Mouse (Mus musculus) retina, postnatal 7 days (tissue): ENCODE data around the gene Pcdh15.
A peak's percentile ranks its signal among the peaks of the same experiment; 100 is the strongest.

Source experiments
- DNase-seq: peaks from one replicate; pipeline ENCODE4 v3.0.0-alpha.2; 2012; ENCODE audit warnings: low read depth, low spot score

The Pcdh15 gene

DNA sequence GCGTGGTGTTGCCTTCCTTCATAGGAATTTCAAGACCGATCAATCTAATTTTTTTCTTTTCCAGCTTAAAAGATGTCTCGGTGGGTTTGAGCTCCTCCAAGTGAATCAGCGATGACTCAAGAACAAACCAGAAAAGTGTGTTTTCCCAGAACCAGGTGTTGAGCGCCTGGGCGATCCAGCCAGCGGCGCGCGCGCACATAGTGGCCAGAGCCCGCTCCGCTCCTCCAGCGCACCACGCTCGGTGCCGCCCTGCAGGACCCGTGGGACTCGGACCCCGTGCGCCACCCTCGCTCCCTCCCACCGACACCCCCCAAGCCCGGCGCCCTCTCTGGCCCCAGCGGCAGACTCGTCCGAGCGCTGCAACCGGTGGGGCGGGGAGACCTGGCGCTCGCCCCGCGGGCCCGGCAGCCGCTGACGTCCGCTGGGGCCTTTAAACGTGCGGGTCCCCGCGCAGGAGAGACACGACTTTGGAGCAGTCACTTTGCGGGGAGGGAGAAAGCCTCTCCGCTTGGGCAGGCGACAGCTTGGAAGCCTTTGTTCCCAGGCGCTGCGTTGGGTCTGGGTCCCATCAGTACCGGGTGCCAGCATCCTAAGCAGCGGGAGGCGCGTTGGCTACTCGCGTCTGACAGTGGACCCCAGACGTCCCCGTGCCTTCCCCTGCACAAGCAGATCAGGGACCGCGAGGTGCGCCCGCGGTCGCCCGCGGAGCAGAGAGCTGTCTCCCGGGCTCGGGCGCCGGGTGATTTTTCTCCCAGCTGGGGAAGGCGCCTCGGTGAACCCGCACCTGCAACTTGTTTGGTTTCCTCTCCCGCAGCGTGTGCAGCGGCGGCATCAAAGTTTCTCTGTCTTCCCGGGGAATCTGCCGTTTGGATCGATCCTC, at the start of gene Pcdh15:
Gene Pcdh15, plus strand, starts transcription at position 377 of the 880 bp plus-strand sequence.
- no peak for DNase-seq

DNA sequence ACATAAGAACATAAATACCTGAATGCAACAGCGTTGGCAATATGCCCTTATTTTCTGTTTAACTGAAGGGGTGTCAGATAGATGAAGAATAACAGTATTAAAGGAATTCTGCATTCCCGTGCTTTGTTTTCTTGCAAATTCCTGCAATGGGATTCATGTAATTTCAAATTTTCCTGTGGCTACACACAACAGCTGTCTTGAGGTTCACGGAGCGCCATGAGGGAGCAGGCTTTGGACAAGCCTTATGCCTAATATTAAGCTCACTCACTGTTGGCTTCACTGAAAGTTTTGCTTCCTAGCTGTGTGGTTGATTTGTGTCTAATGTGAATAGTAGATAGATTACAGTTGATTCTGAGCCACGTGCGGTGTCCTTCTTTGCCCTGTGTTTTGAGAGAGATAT, 47.1 kb upstream of the Pcdh15 start:
- no peak for DNase-seq

DNA sequence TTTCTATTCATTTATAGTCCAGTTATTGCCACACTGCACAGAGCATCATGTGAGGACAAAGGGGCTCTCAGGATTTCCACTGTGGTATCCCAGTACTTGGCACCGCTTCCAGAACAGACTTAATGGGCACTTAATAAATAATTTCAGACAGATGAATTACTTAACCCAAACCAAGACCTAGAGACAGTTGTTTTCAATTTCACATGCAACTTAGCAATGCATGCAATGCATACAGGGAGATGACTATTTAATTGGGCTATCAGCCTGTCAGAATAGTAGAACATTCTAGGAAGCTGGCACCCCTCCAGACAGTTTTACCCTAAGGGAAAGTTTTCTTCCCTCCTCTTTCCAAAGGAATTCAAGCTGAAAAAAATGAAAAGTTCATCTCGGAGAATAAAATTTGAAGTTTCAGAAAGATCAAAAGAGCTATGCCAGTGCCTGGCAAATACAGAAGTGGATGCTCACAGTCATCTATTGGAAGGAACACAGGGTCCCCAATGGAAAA, 39.4 kb upstream of the Pcdh15 start:
- DNase-seq: no peak

DNA sequence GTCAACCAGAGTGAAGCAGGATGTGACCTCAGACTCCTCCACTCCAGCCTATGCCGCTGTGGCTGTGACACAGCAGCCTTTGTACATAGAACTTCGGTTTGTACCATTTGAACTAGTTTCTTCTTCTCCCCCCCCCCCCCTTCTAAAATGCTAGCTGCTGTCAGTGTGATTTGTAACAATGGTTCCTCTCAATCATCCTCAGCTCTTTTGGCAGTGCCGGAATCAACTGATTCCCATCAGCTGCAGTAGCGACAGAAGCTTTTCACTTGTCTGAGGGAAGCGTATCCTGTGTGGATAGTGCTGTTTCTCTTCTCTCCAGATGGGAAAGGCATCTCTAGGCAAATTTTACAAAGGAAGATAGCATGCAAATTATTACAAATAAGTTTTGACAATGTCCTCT, 12.4 kb upstream of the Pcdh15 start:
- no peak for DNase-seq

DNA sequence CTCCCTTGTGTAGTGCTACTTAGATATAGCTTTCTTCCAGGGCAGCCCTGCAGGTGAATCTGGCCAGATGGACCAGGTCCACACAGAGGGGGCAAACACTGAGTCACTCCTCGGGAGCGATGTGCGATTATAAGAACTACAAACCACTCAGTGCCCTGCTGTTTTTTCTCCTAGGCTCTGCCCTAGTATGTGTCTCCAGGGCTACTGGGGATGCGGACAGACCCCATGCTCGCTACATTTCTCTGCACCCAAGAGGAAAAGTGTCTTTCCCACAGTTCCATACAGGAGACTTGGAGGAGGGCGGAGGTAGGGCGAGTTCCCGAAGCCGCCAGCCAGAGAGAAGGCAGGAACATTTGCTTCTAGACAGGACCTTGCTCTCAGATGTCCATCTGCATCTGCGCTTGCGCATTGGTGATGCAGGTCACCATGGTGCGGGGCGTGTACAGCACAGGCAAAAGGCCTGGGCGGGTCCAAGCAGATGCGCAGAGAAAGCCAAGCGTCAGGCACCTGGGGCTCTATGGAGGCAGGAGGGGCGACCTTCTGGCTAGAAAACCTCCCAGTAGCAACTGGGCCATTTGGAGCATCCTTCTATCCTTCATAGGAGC, 2.5 kb upstream of the Pcdh15 start:
- no peak for DNase-seq

DNA sequence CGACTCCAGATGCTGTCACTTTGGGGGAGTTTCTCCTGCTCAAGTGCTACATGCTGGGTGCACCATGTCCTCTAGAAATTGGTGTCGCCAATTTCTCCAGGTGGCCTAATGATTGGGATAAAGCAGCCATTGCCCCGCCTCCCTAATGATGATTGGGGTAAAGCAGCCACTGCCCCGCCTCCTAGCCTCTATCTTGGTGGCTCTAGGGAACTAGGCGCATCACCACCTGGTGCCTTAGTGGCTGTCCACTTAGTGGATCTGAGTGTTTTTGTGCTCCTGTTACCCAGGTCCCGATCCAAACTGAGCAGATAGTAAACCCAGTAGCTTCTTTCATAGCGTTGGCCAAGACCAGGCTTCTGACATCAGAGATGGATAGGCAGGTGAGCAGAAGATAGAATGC, 2.0 kb upstream of the Pcdh15 start:
- no peak for DNase-seq

DNA sequence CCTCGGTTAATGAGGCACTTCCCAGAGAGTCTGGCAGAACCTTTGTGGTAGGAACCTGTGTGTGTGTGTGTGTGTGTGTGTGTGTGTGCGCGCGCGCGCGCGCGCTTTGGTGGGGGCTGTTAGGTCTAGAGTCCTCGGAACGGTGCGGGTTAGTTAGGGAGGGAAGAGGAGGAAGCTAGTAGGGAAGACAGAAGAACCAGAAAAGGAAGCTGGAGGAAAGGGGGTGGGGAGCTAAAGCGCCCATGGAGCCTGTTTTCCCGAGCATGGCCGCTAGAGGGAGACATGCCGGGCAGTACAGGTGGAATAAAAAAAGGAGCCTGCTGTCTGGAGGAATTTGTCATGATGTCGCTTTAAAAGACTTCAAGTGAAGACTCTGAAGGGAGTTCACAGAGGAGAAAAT, 1.2 kb upstream of the Pcdh15 start:
- peak; percentile 61 for DNase-seq

DNA sequence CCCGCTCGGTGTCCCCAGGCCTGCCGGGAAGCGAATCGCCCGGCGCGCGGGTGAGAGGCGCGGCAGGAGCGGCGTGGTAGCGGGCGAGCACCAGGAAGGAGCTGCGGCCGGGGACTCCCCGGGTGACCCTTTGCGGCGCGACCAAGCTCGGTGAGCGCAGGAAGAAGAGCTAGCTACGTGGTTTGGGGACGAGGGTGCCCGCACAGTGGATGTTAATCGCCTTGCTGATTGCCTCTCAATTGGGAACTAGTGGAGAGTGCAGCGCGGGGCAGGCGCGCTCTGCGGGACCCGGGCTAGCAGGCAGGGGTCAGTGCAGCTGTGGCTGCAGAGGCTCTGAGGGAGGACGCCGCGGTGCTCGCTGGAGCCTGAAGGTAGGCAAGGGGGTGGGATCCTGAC, 702 bp downstream of the Pcdh15 start:
- no peak for DNase-seq

DNA sequence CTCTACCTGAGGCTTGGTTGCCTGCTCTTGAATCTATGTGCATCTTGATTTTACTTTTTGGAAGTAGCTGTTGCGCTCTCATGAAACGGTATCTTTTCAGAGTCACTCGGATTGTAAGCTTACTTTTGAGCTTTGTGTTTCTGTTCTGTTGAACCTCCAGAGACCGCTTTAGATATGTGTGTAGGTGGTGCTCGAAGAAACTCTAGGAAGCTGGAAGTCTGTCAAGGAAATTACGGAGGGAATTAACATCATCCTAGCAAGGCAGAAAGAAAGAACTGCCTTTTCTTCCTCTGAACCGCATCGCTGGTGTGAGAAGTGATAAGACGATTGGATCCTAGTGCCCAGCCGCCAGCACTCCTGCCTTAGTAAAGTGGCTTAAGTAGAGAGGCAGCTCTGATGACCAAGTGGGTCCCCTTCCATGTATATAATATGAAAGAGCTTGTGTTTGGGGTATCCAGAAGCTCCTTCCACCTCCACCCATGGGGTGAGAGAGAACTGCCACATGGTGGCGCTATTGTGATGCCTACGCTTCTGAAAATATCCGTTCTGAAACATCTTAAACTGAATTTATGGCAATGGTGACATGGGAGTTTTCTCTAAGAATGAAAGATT, 4.3 kb downstream of the Pcdh15 start:
- DNase-seq: no peak

DNA sequence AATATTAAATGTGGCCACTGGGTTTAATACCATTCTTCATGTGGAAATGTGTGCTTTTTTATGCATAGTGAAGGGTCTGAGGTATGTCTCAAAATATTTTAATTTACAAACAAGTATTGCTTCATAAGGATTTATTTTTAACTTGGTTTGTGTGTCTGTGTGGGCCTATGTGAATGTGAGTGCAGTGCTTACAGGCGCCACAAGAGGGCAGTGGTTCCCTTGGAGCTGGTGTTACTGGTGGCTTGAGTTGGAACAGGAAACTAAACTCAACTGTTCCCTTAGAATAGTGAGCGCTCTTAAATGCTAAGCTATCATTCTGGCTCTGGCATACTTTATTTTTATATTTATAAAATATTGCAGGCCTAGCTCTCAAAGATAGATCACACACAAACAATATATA, 6.8 kb downstream of the Pcdh15 start:
- DNase-seq: no peak

DNA sequence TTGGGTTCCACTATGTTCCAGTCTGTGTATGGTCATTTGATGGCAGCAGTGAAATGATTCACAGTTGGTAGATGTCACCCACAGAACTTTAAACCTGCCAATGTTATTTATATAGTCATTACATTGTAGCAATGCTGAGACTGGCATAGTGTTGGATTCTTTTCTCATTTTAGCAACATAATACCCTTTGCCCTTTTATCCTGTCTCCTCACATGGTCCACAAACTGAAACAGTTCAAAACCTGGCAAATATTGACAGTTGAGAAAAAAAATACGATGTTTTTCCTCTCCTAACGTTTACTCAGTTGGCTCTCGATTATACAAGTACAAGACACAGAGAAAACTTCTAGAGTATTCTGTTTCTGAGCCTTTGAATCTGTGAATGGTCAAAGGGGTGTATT, 38.8 kb downstream of the Pcdh15 start:
- DNase-seq: no peak

DNA sequence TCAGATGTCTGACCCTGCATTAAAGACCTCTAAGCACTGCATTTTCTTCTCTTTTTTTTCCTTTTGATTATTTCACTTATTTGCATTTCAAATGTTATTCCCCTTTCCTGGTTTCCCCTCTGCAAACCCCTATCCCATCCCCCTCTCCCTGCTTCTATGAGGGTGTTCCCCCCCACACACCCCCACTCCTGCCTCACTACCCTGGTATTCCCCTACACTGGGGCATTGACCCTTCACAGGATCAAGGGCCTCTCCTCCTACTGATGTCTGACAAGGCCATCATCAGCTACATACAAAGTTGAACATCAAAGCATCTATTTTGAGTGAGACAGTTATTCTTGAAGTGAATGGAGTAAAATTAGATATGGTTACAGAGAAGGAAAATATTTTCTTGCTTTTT, 48.4 kb downstream of the Pcdh15 start:
- no peak for DNase-seq

DNA sequence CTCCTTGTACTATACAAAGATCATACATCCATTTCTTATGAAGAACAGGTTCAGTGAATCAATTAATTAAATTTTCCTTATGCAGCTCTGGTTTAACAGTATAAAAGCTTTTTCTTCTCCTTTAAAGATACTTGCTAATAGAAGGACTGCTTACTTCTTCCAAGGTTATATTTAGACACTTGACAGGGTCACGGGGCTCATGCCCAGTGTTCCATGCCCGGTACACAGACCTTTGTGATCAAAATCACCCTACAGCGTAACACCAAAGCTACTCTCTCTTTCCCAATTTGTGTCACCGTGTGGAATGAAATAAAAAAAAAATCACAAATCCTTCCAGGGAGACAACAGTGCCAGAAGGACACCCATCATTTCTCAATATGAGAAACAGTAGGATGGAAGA, 48.8 kb downstream of the Pcdh15 start:
- DNase-seq: no peak

DNA sequence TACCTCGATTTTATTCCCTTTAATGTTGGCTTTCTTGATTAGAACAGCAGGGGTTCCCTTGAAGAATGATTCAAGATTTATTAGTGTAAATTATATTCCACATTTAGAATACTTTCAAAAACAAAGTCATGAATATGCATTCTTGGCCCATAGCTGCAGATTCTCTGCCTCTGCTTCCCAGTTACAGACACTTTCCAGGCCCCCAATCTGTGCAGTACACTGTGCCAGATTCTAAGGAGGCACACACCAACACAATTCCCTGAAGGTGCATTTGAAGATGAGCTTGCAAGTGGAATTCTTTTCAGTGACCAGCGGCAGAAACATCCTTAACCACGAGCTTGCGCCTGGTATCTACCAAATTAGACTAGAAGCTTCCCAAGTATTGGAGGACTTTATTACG, 55.4 kb downstream of the Pcdh15 start:
- DNase-seq: no peak

DNA sequence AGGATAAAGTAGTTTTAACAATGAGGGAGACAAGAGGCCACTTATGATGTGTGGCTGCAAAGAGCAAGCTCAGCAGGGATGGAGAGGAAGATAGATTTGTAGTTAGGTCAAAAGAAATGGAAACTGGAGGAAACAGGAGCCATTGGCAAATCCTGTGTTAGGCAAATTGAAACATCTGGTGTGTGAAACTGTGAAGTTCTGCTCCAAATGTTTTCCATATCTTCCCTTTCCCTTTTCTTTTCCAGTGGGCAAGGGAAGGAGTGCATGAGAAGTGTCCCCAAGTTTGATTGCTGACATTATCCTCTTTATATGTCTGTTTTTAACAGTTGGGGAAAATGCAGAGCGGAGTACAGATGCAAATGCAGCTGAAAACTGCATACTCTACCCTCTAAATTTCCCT, 62.6 kb downstream of the Pcdh15 start:
- DNase-seq: no peak

DNA sequence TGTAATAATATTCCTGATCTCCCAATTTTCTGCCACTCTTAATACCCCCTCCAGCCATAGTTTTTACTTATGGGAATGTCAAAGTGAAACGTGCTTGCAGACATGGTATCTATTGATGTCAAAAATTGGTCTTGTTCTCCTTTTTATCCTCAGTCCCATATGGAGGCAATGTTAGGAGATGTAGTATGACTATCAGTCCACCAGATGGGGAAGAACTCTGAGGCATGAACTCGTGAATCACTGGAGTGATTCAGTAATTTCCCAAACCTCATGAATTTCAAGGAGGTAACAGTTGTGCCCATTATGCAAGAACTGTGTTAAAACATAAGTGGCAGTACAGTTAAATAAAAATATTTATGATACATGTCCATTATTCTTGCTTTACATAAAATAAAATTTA, 116.9 kb downstream of the Pcdh15 start:
- DNase-seq: no peak

DNA sequence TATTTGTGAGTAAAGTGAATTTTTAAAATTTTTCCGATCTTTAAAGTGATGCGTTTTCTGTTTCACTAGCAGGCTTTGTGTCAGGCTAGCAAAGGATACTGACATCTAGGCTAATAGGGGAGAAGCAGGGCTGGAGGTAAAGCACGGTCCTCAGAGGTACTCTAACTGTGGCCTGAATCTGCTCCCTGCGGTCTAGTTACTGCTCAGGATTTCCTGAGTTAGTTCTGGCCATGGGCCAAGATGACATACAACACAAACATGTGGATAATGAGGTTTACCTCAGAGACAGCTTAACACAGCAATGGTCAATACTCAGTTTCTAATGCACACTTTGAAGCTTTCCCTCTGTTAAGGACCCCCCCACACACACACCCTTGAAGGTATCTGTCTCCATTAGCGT, 143.2 kb downstream of the Pcdh15 start:
- no peak for DNase-seq

DNA sequence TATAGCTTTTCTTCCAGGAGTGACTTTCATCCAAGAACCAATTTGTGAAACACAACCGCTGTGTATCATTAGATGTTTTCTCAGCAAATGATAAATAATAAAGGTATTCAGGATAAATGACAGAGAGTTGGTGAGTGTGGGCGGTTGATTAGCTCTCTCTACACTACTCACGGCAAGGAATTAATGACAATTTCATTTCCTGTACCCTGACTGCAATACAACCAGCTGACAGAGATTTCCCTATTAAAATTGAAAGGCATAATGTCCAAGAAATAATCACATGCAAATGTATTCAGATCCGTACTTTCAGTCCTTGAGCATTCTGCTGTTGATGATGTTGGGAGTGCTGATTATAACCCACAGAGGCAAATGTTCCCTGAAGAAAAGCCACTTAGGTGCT, 181.3 kb downstream of the Pcdh15 start:
- no peak for DNase-seq

DNA sequence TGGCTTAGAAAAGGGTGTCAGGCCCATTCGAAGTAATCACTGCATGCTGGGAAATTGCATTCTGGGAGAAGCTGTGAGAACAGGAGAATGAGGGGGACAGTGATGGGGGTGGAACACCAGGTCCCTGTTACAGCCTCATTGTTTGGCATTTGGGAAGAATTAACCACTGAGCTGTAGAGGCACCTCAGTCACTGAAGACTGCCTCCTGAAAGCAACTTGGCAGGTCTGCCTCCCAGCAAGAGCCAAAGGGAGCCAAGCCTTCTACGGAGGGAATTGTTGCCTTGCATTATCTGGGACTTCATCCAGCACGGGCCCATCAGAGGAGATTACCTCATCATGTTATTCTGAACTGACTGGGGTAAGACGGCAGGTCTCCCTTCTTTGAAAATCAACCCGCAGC, 197.3 kb downstream of the Pcdh15 start:
- DNase-seq: no peak

DNA sequence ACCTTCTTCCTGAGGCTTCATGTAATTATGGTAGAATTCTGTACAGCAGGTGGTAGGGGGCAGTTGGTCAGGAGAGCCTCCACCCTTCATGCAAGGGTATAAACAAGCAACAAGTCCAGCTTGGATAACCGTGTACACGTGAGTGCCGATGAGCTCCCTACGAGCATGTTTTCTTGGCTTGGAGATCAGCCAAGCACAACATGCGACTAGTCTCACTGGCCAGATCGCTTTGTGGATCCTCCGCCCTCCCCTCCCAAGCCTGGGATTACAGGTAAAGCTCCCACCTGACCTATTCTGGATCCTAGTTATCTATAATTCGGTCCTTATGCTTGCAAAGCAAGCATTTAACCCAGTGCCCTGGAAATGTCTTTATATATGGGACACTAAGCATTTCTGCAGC, 202.8 kb downstream of the Pcdh15 start:
- DNase-seq: no peak

DNA sequence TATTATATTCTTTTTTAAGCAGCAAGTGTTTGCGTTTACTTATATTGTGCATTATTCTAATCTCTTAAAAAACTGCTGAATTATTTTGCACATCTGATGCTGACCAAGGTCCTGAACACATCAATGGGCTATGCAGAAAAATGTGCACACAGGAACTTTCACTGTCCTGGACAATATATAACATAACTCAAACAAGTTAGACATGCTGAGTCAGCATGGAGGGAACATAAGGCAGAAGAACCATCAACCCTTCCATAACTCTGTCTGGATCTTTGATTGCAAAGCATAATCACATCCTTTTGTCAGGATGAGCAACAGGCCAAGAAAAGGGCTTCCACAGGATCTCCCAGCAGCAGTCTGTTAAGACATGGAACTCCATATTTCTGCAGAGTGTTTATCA, 207.5 kb downstream of the Pcdh15 start:
- DNase-seq: no peak

DNA sequence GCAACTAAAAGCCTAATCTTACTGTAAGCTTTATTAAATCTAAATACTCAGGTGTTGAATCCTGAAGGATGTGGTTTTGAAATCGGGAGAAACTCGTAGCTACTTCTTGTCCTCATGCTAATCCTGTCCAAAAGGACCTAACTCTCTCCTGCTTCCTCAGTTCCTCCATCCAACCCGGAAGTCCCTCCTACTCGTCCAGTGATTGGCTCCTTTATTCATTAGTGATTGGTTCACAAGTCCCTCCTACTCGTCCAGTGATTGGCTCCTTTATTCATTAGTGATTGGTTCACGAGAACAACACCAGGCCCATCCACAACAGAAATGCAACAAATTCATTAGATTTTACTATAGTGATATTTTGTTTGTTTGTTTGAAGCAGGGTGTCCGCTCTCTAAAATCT, 227.7 kb downstream of the Pcdh15 start:
- DNase-seq: no peak

DNA sequence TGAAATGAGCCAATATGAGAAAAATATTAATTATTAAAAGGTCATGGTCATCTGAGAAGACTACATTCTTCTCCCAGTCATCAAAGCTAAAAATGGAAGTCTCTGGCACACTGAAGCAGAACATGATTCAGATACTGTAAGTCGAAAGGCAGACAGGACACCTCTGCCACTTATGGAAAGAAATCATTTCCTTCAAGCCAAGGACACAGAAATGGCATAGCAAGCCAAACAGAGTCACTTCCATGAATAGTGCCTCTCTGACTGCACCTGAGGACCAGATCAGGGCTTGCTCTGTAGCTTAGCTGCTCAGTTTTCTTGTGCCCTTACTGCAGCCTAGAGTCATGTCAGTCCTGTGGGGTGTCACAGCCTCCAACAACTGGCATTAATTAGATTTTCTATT, 234.3 kb downstream of the Pcdh15 start:
- no peak for DNase-seq
